Mouse (Mus musculus): Measurements from ENCODE around the gene Shb.

DNA sequence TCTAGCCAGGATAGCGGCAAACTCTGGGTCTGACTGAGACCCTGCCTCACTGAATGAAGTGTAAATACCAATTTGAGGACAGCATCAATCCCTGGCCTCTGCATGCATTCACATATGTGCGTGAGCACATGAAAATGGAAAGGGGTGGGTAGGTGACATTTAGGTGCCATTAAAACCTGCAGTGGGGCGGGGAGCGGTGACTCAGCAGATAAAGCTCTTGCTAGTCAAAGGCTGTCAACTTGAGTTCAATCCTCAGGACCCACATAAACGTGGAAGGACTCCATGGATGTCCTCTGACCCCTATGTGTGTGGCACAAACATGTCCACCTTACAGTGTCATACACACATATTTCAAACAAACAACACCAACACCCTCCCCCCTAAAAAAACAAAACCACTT is 50.8 kb downstream of the Shb start:
- no peak for TF ChIP-seq GABPA (IDR thresholded peaks at IDR 0.05; ENCODE audit: insufficient replicate concordance, low read depth, low read length)
- TF ChIP-seq CTCF (conservative IDR thresholded peaks at IDR 0.05 in 1 of 2, IDR thresholded peaks at IDR 0.05 in 1 of 2; ENCODE audit: low read depth in 2 of 2, low read length in 2 of 2): no peak
- no peak for TF ChIP-seq KAT2A (IDR thresholded peaks at IDR 0.05; ENCODE audit: insufficient replicate concordance, low read length)

Measured in CH12.LX (cell line).